Mouse (Mus musculus) intestine, postnatal 0 days (tissue): Measurements from ENCODE around the gene Ticam1. TPM values are rescaled to one million over a fixed set of nuclear protein-coding genes. Genes with fewer than 3 reads are reported as not detected.

Experiments used
- ATAC-seq: fragments of 200-750 bp; cut with Nextera tagmentation; 2 replicates; pipeline ENCODE4 v1.8.0; 2017; ENCODE audit warnings: mild to moderate bottlenecking, moderate TSS enrichment, moderate library complexity
- H3K27ac ChIP-seq: fragments of 300-500 bp; sonication (generic); 2 replicates; pipeline ENCODE4 v1.5.1; 2014; ENCODE audit warnings: mild to moderate bottlenecking, low read depth, low read length, moderate library complexity
- H3K27me3 ChIP-seq: fragments of 300-500 bp; sonication (generic); replicated peaks from 2 replicates; pipeline ENCODE4 v1.6.1; 2014; ENCODE audit warnings: low read length, mixed read lengths; ENCODE audit not compliant: control insufficient read depth, insufficient read depth
- H3K36me3 ChIP-seq: fragments of 300-500 bp; sonication (generic); 2 replicates; pipeline ENCODE4 v1.6.1; 2014; ENCODE audit warnings: mild to moderate bottlenecking, moderate library complexity; ENCODE audit not compliant: control insufficient read depth, insufficient read depth
- H3K4me1 ChIP-seq: fragments of 300-500 bp; sonication (generic); replicated peaks from 2 replicates; pipeline ENCODE4 v1.6.1; 2014; ENCODE audit warnings: antibody characterized with exemption, low read length, mixed read lengths; ENCODE audit not compliant: control insufficient read depth, insufficient read depth
- H3K4me2 ChIP-seq: fragments of 300-500 bp; sonication (generic); replicated peaks from 2 replicates; pipeline ENCODE4 v1.6.1; 2014; ENCODE audit warnings: low read depth, mild to moderate bottlenecking, moderate library complexity
- H3K4me3 ChIP-seq: fragments of 300-500 bp; sonication (generic); 2 replicates; pipeline ENCODE4 v1.5.1; 2014; ENCODE audit warnings: low read depth, low read length
- H3K9ac ChIP-seq: fragments of 300-500 bp; sonication (generic); 2 replicates; pipeline ENCODE4 v1.6.1; 2014; ENCODE audit warnings: mild to moderate bottlenecking, low read depth, low read length
- H3K9me3 ChIP-seq: fragments of 300-500 bp; sonication (generic); 2 replicates; pipeline ENCODE4 v1.6.1; 2016; ENCODE audit warnings: mixed run types; ENCODE audit not compliant: control insufficient read depth
- CTCF ChIP-seq: sonication (generic); IDR thresholded peaks from 2 replicates; pipeline ENCODE4 v1.5.1; 2016; ENCODE audit warnings: low read depth, mild to moderate bottlenecking, control low read depth, antibody characterized with exemption, moderate library complexity
- WGBS: fragments of 180-500 bp; shearing (Covaris S2); extraction: QIAGEN DNeasy Blood & Tissue Kit; methylation state at CpG from one replicate; pipeline ENCODE4 v1.1.7; 2014; 5-methylcytosine and 5-hydroxymethylcytosine counted together
- polyA plus RNA-seq: library from polyadenylated mRNA; unstranded; fragments of >200 nt; fragmentation: Nextera tagmentation; extraction: Ambion mirVana; gene quantifications from 2 replicates; pipeline ENCODE4 v1.2.1, GENCODE M21; 2015

Ticam1 gene
- polyA plus RNA-seq, 1 experiment from 2014 or later, result 15.8 TPM

DNA sequence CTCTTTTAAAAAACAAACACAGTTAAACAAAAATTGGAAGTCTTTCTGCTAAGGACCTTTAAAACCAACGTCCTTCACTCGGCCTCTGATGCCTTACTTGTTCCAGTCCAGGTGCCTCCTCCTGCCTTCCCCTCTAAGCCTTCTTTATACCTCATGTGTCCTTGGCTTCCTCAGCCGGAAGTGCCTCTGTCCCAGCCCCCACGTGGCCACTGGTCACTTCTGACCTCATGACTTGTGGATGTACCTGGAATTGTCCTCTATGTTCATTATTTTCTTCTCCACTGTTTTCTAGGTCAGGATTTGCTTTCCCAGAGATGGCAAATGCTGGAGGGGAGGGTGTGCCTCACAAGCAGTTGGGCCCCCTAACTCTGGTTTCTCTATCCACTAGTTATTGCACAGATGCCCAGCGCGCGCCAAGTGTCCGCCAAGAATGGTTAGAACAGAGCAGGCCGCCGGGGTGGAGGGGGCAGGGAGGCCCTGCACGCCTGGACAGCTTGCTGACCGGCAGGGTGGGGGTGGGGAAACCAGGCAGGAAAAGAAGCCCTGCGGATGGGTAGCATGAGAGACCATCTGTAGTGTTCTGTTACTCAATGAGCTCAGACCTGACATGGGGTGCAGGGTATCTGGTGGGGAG is 25.9 kb upstream of the Ticam1 start:
- Histone ChIP-seq H3K4me1 (no peaks in the 10 kb centered on the region; the same call in 1 of the 2 replicates), H3K36me3 (no peaks in the 10 kb centered on the region), H3K9me3 (no peaks in the 10 kb centered on the region), H3K4me2 (peak overlapping the region; percentile 99), H3K9ac (no peak overlapping the region), H3K27me3 (no peaks in the 10 kb centered on the region), H3K4me3 (no peak overlapping the region), H3K27ac (peak overlapping the region; percentile 36; the same call in 1 of the 2 replicates)
- WGBS, result 34% methylated on average over 13 of the region's 13 CpGs
- TF ChIP-seq CTCF, result no peak
- 0 out of 2 replicates have a peak, but pooled peaks have one; percentile 0 for ATAC-seq

DNA sequence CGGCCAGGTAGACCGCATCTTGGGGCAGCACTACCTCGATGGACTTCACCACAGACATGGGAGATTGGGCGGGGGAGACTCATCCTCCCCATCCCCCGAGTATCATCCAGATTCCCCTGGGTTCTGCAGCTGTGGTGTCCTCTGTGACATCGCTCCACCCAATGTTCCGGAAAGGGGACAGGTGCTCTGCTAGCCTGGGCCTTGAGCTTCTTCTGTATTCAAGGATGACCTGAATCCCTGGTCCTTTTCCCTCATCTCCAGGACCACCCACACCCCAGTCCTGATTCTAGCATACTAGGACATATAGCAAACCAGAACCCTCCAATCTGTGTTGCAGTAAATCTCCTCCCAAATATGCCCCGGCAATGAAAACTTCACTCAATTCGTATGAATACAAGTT is 23.6 kb upstream of the Ticam1 start, which contains the start of gene Arrdc5:
Gene Arrdc5, minus strand, starts transcription at position 101 of the 400 bp plus-strand sequence.
- WGBS, result 87% methylated on average over 9 of the region's 9 CpGs
- H3K27me3 ChIP-seq, result no peaks in the 10 kb centered on the region
- no peak within 1 kb of the TSS for H3K4me2 ChIP-seq
- H3K36me3 ChIP-seq, result no peaks in the 10 kb centered on the region
- no peak within 1 kb of the TSS for H3K9ac ChIP-seq
- no peak within 1 kb of the TSS for H3K27ac ChIP-seq
- no peak for ATAC-seq
- H3K4me1 ChIP-seq, result no peaks in the 10 kb centered on the region; the same call in 1 of the 2 replicates
- H3K9me3 ChIP-seq, result no peaks in the 10 kb centered on the region
- H3K4me3 ChIP-seq, result no peak within 1 kb of the TSS
- no peak for TF ChIP-seq CTCF

DNA sequence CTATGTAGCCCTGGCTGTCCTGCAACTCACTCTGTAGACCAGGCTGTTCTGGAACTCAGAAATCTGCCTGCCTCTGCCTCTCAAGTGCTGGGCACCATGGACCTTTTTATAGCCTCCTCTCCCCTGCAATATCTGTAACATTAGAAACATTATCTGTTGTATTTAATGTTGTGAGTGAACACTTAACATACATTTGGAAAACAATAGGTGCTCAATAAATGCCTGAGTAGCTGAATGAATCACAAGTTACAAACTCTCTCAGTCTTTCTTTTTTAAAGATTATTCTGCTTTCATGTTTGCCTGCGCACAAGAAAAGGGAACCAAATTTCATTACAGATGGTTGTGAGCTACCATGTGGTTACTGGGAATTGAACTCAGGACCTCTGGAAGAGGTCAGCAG is 21.7 kb upstream of the Ticam1 start:
- no peak for TF ChIP-seq CTCF
- Histone ChIP-seq H3K4me3 (no peak overlapping the region), H3K27ac (no peak overlapping the region), H3K27me3 (no peaks in the 10 kb centered on the region), H3K4me1 (no peaks in the 10 kb centered on the region; the same call in 1 of the 2 replicates), H3K36me3 (no peaks in the 10 kb centered on the region), H3K4me2 (no peak overlapping the region), H3K9me3 (no peaks in the 10 kb centered on the region), H3K9ac (no peak overlapping the region)
- no peak for ATAC-seq
- WGBS, result 100% methylated on average over 1 of the region's 1 CpGs

DNA sequence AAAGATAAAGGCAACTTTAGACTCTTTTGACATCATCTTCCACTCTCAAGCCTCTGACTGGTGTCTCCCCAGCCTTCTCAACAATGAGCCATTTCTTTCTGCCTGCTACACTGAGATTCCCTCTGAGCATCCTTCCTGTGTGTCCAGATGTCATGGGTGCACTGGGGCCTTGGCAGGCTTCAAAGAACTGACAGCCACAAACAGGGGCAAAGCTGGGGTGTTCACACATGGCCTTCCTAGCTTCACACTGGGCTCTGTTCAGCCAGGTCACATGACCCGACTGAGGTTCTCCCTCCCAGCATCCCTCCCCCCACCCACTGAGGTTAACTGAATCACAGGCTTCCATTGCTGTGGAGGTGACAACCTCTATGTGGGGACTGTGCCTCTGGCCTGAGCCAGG is 19.6 kb upstream of the Ticam1 start:
- Histone ChIP-seq H3K9ac (no peak overlapping the region), H3K27ac (no peak overlapping the region), H3K9me3 (no peaks in the 10 kb centered on the region), H3K4me2 (no peak overlapping the region), H3K36me3 (no peaks in the 10 kb centered on the region), H3K4me3 (no peak overlapping the region), H3K4me1 (no peaks in the 10 kb centered on the region), H3K27me3 (no peaks in the 10 kb centered on the region)
- WGBS, result 68% methylated on average over 1 of the region's 1 CpGs
- no peak for TF ChIP-seq CTCF
- ATAC-seq, result no peak

DNA sequence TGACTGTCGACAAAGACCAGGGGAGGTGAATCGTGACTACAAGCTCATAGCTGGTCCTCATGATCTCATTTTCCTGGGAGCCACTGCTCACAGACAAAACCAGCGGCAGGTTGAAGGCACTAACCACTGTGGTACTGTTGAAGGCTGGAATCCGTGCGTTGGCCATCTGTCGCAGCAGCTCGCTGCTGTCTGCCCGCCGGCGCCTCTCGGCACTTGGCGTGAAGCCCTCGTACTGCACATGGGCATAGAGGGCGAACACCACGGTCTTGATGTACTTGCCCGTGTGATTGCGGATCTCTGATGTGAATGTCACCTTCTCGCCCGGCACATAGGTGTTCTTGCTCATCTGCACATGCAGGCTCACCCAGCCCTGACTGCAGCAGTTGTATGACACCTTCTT is 17.7 kb upstream of the Ticam1 start:
- Histone ChIP-seq H3K4me2 (no peak overlapping the region), H3K4me3 (no peak overlapping the region), H3K27ac (no peak overlapping the region), H3K9ac (no peak overlapping the region), H3K27me3 (no peaks in the 10 kb centered on the region), H3K36me3 (no peaks in the 10 kb centered on the region), H3K4me1 (no peaks in the 10 kb centered on the region), H3K9me3 (no peaks in the 10 kb centered on the region)
- no peak for ATAC-seq
- TF ChIP-seq CTCF, result no peak
- WGBS, result 94% methylated on average over 19 of the region's 19 CpGs

DNA sequence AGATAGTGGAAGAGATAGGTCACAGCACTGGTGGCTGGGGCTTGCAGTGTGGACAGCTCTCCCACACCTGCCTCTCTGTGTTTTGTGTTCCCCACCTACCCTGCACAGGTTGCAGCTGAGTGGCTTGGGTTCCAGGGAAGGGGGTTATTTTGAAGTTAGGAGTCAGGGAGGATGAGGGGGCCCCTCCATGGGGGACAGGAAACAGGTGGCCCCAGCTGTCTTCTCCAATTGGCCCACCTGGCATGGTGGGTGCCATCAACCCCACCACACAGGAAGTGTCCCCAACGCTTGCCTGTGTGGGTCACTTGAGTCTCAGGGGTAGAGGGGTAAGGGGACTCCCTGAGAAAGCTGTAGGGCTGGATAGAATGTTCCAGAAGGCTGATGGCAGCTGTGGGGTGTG is 16.7 kb upstream of the Ticam1 start:
- no peaks in the 10 kb centered on the region for H3K4me1 ChIP-seq

More for the DNA sequence above, 16.7 kb upstream of the Ticam1 start:
- Histone ChIP-seq H3K9ac (no peak overlapping the region), H3K4me2 (no peak overlapping the region), H3K27me3 (no peaks in the 10 kb centered on the region), H3K9me3 (no peaks in the 10 kb centered on the region), H3K36me3 (no peaks in the 10 kb centered on the region), H3K27ac (no peak overlapping the region), H3K4me3 (no peak overlapping the region)
- no peak for ATAC-seq
- WGBS, result 77% methylated on average over 1 of the region's 1 CpGs
- TF ChIP-seq CTCF, result no peak
